Mouse (Mus musculus): ENCODE data around the gene Gm5346. TPM values are rescaled to one million over a fixed set of nuclear protein-coding genes. Genes with fewer than 3 reads are reported as not detected.
"Not testable (repeated sequence)": the region's sequence is repeated elsewhere in the genome, so short reads cannot be mapped to it uniquely, and the experiment has no call there.

Gm5346 gene
- not detected in 2 replicates for polyA plus RNA-seq (2012; ENCODE audit: insufficient read depth, insufficient read length, low replicate concordance, missing spikeins)

DNA sequence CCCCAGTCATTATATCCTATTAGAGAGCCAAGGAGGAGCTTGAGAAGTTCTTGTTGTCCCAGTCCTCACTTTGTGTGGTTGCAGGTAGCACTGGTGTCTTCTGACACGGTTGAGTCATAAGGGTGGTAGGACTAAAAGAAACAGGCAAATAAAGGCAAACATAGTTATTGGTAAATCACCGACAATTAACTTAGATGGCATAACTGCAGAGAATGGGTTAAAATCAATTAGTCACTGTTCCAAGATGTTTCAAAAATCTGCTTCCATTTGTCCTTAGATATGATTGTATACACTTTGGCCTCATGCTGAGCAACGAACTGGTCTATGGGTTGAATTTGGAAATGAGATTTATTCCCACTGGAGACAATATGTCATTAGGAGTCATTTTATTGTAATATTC, at the start of gene Gm5346:
Gene Gm5346, minus strand, starts transcription at position 101 of the 400 bp plus-strand sequence.
- TF ChIP-seq POLR2A (IDR thresholded peaks at IDR 0.05; ENCODE audit: insufficient read depth, low read depth, low read length), result no peak
- TF ChIP-seq CTCF (IDR thresholded peaks at IDR 0.05; ENCODE audit: insufficient read depth, low read depth, low read length), result no peak
- H3K27ac ChIP-seq (ENCODE audit: insufficient read depth, low read depth, low read length), result no peak within 1 kb of the TSS
- H3K4me1 ChIP-seq (ENCODE audit: control insufficient read depth, insufficient read depth, low read length), result no peaks in the 10 kb centered on the region
- WGBS, result 91% methylated on average over 3 of the region's 3 CpGs
- no peak within 1 kb of the TSS for H3K4me3 ChIP-seq (ENCODE audit: insufficient read depth, low read depth, low read length)

DNA sequence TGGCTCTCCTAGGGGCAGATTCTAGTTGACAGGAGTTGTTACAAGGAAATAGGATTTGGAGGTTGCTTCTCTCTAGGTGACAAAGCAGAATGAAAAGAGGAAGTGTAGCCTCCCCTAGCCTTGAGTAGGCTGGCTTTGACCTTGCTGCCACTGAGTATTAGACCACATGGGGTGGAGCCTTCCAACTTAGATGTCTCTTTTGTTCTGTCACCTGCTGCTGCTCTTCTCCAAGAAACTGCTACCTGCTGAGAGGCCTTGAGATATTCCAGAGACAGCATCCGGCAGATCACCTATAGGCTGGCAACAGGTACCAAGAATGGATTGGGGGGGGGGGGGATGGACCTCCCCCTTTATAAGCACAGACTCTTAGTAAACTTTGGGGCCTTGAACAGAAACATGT, 11.0 kb downstream of the Gm5346 start:
- 88% methylated on average over 1 of the region's 1 CpGs for WGBS
- no peak overlapping the region for H3K4me3 ChIP-seq (ENCODE audit: insufficient read depth, low read depth, low read length)

DNA sequence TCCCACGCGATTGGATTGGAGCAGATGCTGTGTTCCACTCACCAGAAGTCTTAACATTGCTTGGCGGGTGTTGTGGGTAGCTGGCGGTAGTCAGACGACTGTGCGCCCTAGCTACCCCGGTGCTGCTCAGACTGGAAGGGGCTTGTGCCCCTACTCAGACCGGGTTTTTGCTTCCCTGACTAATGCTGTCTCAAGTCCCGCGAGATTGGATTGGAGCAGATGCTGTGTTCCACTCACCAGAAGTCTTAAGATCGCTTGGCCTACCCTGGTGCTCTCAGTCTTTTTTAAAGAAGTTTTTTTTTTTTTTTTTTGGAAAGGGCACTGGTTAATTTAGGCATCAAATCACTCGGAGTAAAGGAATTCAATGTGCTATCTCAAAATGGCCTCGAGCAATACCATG, 23.4 kb downstream of the Gm5346 start:
- 86% methylated on average over 13 of the region's 13 CpGs for WGBS
- not testable (repeated sequence) for H3K4me3 ChIP-seq (ENCODE audit: insufficient read depth, low read depth, low read length); H3K4me1 ChIP-seq (ENCODE audit: control insufficient read depth, insufficient read depth, low read length); H3K27ac ChIP-seq (ENCODE audit: insufficient read depth, low read depth, low read length)

More for the DNA sequence above, 11.0 kb downstream of the Gm5346 start:
- no peak for TF ChIP-seq CTCF (IDR thresholded peaks at IDR 0.05; ENCODE audit: insufficient read depth, low read depth, low read length)
- no peak for TF ChIP-seq POLR2A (IDR thresholded peaks at IDR 0.05; ENCODE audit: insufficient read depth, low read depth, low read length)
- Histone ChIP-seq H3K4me1 (ENCODE audit: control insufficient read depth, insufficient read depth, low read length) (no peaks in the 10 kb centered on the region), H3K27ac (ENCODE audit: insufficient read depth, low read depth, low read length) (no peak overlapping the region)

DNA sequence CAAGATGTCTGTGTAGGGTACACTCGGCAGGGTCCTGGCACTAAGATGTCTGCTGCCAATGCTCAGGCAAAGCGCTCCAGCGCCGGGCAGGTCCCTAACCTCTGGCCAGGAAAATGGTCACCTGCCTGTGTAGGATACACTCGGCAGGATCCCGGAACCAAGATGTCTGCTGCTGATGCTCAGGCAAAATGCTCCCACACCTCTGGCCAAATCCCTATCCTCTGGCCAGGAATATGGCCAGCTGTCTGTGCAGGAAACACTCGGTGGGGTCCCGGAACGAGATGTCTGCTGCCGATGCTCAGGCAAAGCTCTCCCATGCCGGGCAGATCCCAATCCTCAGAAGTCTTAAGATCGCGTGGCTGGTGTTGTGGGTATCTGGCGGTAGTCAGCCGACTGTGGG, 23.9 kb downstream of the Gm5346 start:
- H3K4me3 ChIP-seq (ENCODE audit: insufficient read depth, low read depth, low read length); H3K4me1 ChIP-seq (ENCODE audit: control insufficient read depth, insufficient read depth, low read length); H3K27ac ChIP-seq (ENCODE audit: insufficient read depth, low read depth, low read length): not testable (repeated sequence)
- 98% methylated on average over 15 of the region's 15 CpGs for WGBS

DNA sequence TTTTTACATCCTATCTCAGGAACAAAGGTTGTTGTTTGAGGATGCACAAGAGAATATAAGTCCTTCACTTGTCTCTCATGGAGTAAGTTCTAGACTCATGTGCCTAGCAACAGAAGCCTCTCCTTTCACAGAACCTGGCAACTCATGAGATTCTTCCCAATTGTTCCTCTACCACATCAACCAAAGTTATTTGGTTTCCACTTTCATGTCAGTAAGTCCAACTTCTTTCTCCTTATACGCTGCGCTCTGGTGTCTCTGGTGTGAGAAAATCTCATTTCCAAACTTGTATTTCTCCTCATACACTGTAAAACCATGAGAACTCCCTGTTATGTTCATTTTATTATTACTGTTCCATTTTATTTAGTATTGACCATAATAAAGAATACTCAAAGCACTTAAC, 50.5 kb downstream of the Gm5346 start, which contains the start of gene Adam26a:
Gene Adam26a, minus strand, starts transcription at position 101 of the 400 bp plus-strand sequence.
- not testable (repeated sequence) for H3K27ac ChIP-seq (ENCODE audit: insufficient read depth, low read depth, low read length); H3K4me1 ChIP-seq (ENCODE audit: control insufficient read depth, insufficient read depth, low read length); H3K4me3 ChIP-seq (ENCODE audit: insufficient read depth, low read depth, low read length)
- 99% methylated on average over 2 of the region's 2 CpGs for WGBS

Other genes with a start within 250 kb of the Gm5346 start
- gene Adam26b, start 99.2 kb downstream of the Gm5346 start, polyA plus RNA-seq (2012; ENCODE audit: insufficient read depth, insufficient read length, low replicate concordance, missing spikeins), result not detected in 2 replicates
- not detected in 2 replicates for gene Adam26a, start 50.6 kb downstream of the Gm5346 start, polyA plus RNA-seq (2012; ENCODE audit: insufficient read depth, insufficient read length, low replicate concordance, missing spikeins)
- gene Adam34, start 82.8 kb upstream of the Gm5346 start, polyA plus RNA-seq (2012; ENCODE audit: insufficient read depth, insufficient read length, low replicate concordance, missing spikeins), result not detected in 2 replicates

Data from olfactory bulb, adult 2 months (tissue).